Mouse (Mus musculus): ENCODE results near the gene Fcgbp. TPM values are rescaled to one million over a fixed set of nuclear protein-coding genes. Genes with fewer than 3 reads are reported as not detected.
"Not testable (repeated sequence)": the region's sequence is repeated elsewhere in the genome, so short reads cannot be mapped to it uniquely, and the experiment has no call there.

Fcgbp gene
- polyA plus RNA-seq, 1 experiment from 2014 or later: 1.5 TPM

DNA sequence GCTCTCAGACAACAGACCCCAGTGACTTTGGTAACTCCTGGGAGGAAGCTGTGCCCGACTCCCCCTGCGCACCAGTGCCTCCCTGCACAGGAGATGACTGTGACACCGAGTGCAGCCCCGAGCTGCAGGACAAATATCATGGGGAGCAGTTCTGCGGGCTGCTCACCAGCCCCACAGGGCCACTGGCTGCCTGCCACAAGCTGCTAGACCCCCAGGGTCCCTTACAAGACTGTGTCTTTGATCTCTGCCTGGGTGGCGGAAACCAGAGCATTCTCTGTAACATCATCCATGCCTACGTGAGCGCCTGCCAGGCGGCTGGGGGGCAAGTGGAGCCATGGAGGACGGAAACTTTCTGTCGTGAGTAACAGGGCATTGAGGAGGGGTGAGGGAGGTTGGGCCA is 22.5 kb downstream of the Fcgbp start:
- Histone ChIP-seq H3K4me1 (peaks cover 10% of the 10 kb centered on the region), H3K27me3 (no peaks in the 10 kb centered on the region), H3K27ac (peak overlapping the region; percentile 74), H3K4me2 (peak overlapping the region; percentile 28), H3K4me3 (no peak overlapping the region), H3K9ac (peak overlapping the region; percentile 49), H3K9me3 (peaks cover under 1% of the 10 kb centered on the region; the same call in 1 of the 2 replicates), H3K36me3 (no peaks in the 10 kb centered on the region)
- peak; percentile 52; the same call in 1 of the 2 replicates for ATAC-seq (ENCODE audit: insufficient number of reproducible peaks, insufficient read depth, low FRiP score, low TSS enrichment, low read depth)
- 25% methylated on average over 11 of the region's 11 CpGs for WGBS

DNA sequence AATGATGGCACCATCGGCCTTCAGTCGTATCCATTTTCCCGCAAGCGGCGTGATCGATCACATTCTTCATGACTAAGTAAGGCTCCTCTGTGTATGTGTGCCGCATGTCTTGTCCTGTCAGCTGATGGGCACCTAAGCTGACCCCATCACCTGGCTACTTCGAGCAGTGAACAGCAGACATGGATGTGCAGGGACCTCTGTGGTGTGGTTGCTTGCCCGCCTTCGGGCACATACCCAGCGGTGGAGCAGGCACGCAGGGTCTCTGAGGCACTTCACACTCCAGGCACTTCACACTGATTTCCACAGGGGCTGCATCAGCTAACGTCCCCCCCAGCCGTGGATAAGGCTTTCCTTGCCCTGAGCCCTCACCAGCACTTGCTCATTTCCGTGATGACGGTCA is 28.1 kb downstream of the Fcgbp start:
- H3K27me3 ChIP-seq: no peaks in the 10 kb centered on the region
- ATAC-seq (ENCODE audit: insufficient number of reproducible peaks, insufficient read depth, low FRiP score, low TSS enrichment, low read depth): no peak
- H3K4me3 ChIP-seq: no peak overlapping the region
- no peak overlapping the region for H3K27ac ChIP-seq
- 92% methylated on average over 16 of the region's 16 CpGs for WGBS
- peaks cover under 1% of the 10 kb centered on the region; the same call in 1 of the 2 replicates for H3K4me1 ChIP-seq
- H3K36me3 ChIP-seq: no peaks in the 10 kb centered on the region
- H3K9me3 ChIP-seq: peaks cover 12% of the 10 kb centered on the region
- H3K9ac ChIP-seq: no peak overlapping the region
- no peak overlapping the region for H3K4me2 ChIP-seq

DNA sequence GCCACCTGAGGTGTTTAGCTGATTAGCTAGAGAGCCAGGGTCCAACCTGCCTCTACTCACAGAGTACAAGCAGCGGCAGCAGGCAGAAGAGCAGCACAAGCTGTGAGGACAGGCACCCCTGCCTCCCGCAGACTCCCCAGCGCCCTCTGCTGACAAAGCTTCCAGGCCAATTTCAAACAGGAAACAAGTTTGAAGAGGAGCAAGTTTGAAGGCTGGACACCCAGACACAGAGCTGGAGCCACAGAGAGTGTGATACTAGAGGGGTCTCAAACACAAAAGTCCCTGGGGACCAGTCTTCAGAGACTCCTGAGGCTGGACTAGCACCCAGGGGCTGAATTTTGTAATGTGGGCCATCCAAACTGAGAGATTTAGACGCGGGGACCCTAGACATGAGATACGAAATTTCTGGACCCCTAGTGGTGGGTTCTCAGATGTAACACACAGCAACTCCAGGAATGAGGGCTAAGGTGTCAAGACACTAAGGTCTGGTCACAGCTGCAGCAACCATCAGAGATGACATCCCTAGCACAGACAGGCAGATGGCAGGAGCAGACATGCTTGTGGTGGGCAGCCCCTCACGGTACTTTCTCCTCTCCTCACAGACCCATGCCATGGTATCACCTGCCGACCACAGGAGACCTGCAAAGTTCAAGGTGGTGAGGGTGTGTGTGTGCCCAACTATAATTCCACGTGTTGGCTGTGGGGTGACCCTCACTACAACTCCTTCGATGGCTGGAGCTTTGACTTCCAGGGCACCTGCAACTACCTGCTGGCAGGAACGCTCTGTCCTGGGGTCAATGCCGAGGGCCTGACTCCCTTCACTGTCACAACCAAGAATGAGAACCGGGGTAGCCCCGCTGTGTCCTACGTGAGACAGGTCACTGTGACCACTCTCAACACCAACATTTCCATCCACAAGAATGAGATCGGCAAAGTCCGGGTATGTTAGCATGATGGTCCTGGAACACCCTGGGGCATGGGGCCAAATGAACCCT is 29.9 kb downstream of the Fcgbp start:
- Histone ChIP-seq H3K36me3 (no peaks in the 10 kb centered on the region), H3K9ac (no peak overlapping the region), H3K4me2 (no peak overlapping the region), H3K9me3 (peaks cover 12% of the 10 kb centered on the region), H3K27me3 (peaks cover 10% of the 10 kb centered on the region), H3K27ac (no peak overlapping the region), H3K4me3 (no peak overlapping the region), H3K4me1 (peaks cover 4% of the 10 kb centered on the region)
- ATAC-seq (ENCODE audit: insufficient number of reproducible peaks, insufficient read depth, low FRiP score, low TSS enrichment, low read depth): no peak
- WGBS: 67% methylated on average over 17 of the region's 17 CpGs

DNA sequence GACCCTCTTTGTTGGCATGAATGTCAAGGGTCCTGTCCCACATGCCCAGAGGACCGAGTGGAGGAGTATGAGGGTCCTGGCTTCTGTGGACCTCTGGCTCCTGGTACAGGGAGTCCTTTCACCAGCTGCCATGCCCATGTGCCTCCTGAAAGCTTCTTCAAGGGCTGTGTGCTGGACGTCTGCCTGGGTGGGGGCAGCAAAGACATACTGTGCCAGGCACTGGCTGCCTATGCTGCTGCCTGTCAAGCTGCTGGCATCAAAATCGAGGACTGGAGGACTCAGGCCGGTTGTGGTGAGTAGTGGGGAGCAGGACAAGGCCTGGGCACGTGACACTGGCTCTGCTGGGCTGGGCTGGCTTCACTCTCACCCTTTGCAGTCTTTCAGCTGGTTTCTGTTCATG is 31.9 kb downstream of the Fcgbp start:
- not testable (repeated sequence) for H3K4me3 ChIP-seq

DNA sequence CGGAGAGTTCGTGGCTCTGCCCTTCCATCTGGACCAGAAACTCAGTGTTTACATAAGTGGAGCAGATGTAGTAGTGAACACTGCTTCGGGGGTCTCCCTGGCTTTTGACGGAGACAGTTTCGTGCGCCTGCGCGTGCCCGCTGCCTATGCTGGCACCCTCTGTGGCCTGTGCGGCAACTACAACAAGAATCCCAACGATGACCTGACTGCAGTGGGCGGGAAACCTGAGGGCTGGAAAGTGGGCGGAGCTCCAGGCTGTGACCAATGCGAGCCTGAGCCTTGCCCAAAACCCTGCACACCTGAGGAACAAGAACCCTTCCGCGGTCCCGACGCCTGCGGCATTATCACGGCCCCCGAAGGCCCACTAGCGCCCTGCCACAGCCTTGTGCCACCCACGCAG is 33.6 kb downstream of the Fcgbp start:
- Histone ChIP-seq H3K27ac (no peak overlapping the region), H3K9ac (peak overlapping the region; percentile 54; the same call in 1 of the 2 replicates), H3K27me3 (peaks cover 10% of the 10 kb centered on the region), H3K9me3 (0 out of 2 replicates have a peak, but pooled peaks cover 3% of the 10 kb centered on the region), H3K4me1 (peaks cover 4% of the 10 kb centered on the region), H3K4me3 (peak overlapping the region; percentile 29), H3K36me3 (no peaks in the 10 kb centered on the region), H3K4me2 (peak overlapping the region; percentile 60)
- 5% methylated on average over 23 of the region's 23 CpGs for WGBS
- no peak; the same call in 1 of the 2 replicates for ATAC-seq (ENCODE audit: insufficient number of reproducible peaks, insufficient read depth, low FRiP score, low TSS enrichment, low read depth)

More for the DNA sequence above, 31.9 kb downstream of the Fcgbp start:
- H3K4me2 ChIP-seq; H3K4me1 ChIP-seq; H3K36me3 ChIP-seq; H3K27ac ChIP-seq; H3K9ac ChIP-seq; ATAC-seq (ENCODE audit: insufficient number of reproducible peaks, insufficient read depth, low FRiP score, low TSS enrichment, low read depth); H3K27me3 ChIP-seq: not testable (repeated sequence)
- WGBS: 53% methylated on average over 5 of the region's 5 CpGs
- H3K9me3 ChIP-seq: peaks cover 12% of the 10 kb centered on the region

DNA sequence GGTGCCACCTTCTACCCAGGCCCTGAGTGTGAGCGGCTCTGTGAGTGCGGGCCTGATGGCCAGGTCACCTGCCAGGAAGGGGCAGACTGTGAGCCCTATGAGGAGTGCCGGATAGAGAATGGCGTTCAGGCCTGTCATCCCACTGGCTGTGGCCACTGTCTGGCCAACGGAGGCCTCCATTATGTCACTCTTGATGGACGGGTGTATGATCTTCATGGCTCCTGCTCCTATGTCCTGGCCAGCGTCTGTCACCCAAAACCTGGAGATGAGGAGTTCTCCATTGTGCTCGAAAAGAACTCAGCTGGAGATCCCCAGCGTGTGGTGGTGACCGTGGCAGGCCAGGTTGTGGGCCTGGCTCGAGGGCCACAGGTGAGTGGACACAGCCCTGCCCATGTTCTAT is 35.2 kb downstream of the Fcgbp start:
- 91% methylated on average over 11 of the region's 11 CpGs for WGBS
- Histone ChIP-seq H3K9me3 (no peaks in the 10 kb centered on the region), H3K27ac (no peak overlapping the region), H3K4me2 (no peak overlapping the region), H3K36me3 (no peaks in the 10 kb centered on the region), H3K4me3 (no peak overlapping the region), H3K4me1 (peaks cover 4% of the 10 kb centered on the region), H3K27me3 (peaks cover 10% of the 10 kb centered on the region), H3K9ac (no peak overlapping the region)
- ATAC-seq (ENCODE audit: insufficient number of reproducible peaks, insufficient read depth, low FRiP score, low TSS enrichment, low read depth): no peak

DNA sequence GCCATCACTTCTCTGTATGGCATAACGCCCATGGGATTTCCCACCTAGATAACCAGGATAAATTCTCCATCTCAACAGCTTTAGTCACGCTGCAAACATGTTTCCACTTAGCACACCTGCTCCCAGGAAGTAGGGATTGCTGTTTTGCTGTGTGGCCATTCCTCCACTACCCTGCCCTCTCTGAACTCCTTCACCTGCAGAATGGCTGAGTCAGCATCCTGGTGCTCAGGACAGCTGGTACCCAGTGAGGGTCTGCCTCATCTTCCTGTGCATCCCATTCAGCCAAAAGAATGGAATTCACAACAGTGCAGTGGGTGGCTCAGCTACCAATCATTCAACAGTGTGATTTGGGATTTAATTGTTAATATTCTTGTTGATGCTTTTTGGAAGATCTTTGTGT is 43.6 kb downstream of the Fcgbp start:
- 61% methylated on average over 2 of the region's 2 CpGs for WGBS
- no peak overlapping the region for H3K4me2 ChIP-seq

DNA sequence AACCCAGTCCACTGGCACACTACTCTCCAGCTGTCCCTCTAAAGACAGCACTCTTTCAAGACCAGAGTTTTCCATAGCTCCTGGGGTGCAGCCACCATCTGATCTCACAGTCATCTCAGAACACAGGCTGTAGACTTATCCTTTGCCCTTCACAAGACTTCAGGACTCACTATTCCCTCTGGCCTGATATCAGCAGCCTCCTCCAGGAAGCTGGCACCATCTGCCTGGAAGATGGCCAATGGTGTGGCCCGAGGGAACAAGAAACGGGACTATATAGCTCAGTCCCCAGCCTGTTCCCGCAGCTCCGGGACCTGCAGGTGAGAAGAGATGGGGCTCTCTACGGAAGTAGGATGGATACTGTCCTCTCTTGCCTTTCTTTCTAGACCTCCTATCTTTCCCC is 58.1 kb downstream of the Fcgbp start, which contains the start of gene 9530053A07Rik:
Gene 9530053A07Rik, plus strand, starts transcription at position 301 of the 400 bp plus-strand sequence.
- Histone ChIP-seq H3K27me3 (no peaks in the 10 kb centered on the region), H3K4me2 (no peak within 1 kb of the TSS), H3K9me3 (no peaks in the 10 kb centered on the region), H3K36me3 (no peaks in the 10 kb centered on the region), H3K4me1 (no peaks in the 10 kb centered on the region), H3K4me3 (no peak within 1 kb of the TSS), H3K27ac (no peak within 1 kb of the TSS), H3K9ac (no peak within 1 kb of the TSS)
- WGBS: 86% methylated on average over 5 of the region's 5 CpGs
- ATAC-seq (ENCODE audit: insufficient number of reproducible peaks, insufficient read depth, low FRiP score, low TSS enrichment, low read depth): no peak

More for the DNA sequence above, 43.6 kb downstream of the Fcgbp start:
- H3K9ac ChIP-seq: no peak overlapping the region
- no peak for ATAC-seq (ENCODE audit: insufficient number of reproducible peaks, insufficient read depth, low FRiP score, low TSS enrichment, low read depth)
- H3K27ac ChIP-seq: no peak overlapping the region
- 0 out of 2 replicates have a peak, but pooled peaks cover 9% of the 10 kb centered on the region for H3K4me1 ChIP-seq
- H3K4me3 ChIP-seq: no peak overlapping the region
- H3K9me3 ChIP-seq: no peaks in the 10 kb centered on the region
- no peaks in the 10 kb centered on the region for H3K27me3 ChIP-seq
- H3K36me3 ChIP-seq: no peaks in the 10 kb centered on the region

DNA sequence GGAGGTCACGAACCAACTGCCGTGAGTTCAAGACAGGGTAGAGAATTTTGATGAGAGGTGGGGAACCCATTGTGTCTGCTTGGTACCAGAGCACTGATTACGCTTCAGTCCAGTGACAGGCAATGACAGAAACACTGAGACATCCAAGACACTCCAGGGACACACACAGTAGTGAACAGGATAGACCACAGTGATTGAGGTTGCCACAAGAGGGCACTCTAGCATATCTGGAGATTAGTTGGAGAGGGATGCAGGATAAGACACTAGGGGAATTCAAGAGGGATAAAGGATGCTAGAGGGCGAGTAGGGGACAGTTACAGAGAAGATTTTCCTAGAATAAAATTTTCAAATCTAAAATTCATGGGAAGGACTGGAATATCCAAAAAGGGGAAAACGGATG is 66.6 kb downstream of the Fcgbp start:
- no peak overlapping the region for H3K4me3 ChIP-seq
- 60% methylated on average over 5 of the region's 5 CpGs for WGBS
- no peaks in the 10 kb centered on the region for H3K4me1 ChIP-seq
- no peaks in the 10 kb centered on the region for H3K27me3 ChIP-seq
- H3K9me3 ChIP-seq: no peaks in the 10 kb centered on the region
- no peak overlapping the region for H3K9ac ChIP-seq
- ATAC-seq (ENCODE audit: insufficient number of reproducible peaks, insufficient read depth, low FRiP score, low TSS enrichment, low read depth): no peak
- no peak overlapping the region for H3K4me2 ChIP-seq
- H3K27ac ChIP-seq: no peak overlapping the region
- H3K36me3 ChIP-seq: no peaks in the 10 kb centered on the region

DNA sequence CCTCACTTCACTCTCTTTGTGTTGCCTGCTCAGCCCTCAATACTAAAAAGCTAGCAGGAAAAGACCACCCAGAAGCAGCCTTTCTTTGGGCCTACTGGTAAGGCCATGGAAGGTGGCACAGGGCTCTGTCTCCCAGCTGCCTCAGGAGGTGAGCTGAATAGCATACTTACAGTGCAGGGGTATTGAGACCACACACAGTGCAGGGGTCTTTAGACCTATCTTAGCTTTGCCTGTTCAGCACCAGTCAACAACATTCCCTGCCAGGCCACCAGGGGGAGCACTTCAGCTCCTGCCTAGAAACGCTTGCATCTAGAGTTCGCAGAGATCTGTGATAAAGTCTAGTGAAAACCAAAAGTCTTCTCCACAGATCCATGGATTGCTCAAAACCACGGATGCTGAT is 77.2 kb downstream of the Fcgbp start:
- no peak overlapping the region for H3K9ac ChIP-seq
- 29% methylated on average over 3 of the region's 3 CpGs for WGBS
- H3K27ac ChIP-seq: no peak overlapping the region
- ATAC-seq (ENCODE audit: insufficient number of reproducible peaks, insufficient read depth, low FRiP score, low TSS enrichment, low read depth): 0 out of 2 replicates have a peak, but pooled peaks have one; percentile 53
- H3K9me3 ChIP-seq: peaks cover 5% of the 10 kb centered on the region; the same call in 1 of the 2 replicates
- no peaks in the 10 kb centered on the region for H3K4me1 ChIP-seq
- H3K4me3 ChIP-seq: no peak overlapping the region
- H3K27me3 ChIP-seq: no peaks in the 10 kb centered on the region
- H3K4me2 ChIP-seq: no peak overlapping the region
- H3K36me3 ChIP-seq: no peaks in the 10 kb centered on the region

DNA sequence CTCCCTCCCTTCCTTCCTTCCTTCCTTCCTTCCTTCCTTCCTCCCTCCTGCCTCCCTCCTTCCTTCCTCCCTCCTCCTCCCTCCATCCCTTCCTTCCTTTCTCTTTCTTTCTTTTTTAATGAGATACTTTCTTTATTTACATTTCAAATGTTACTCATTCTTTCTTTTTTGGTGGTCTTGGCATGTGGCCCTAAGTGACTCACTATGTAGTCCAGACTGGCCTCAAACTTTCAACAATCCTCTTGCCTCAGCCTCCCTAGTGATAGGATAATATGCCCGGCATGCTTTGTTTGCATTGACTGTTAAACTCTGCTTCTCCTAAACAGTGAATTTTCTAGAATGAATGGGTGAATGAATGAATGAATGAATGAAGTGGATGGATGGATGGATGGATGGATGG is 78.8 kb downstream of the Fcgbp start:
- WGBS: 91% methylated on average over 1 of the region's 1 CpGs
- H3K27me3 ChIP-seq: no peaks in the 10 kb centered on the region
- no peaks in the 10 kb centered on the region for H3K36me3 ChIP-seq
- no peak overlapping the region for H3K9ac ChIP-seq
- no peak for ATAC-seq (ENCODE audit: insufficient number of reproducible peaks, insufficient read depth, low FRiP score, low TSS enrichment, low read depth)
- no peaks in the 10 kb centered on the region for H3K4me1 ChIP-seq
- no peak overlapping the region for H3K4me2 ChIP-seq
- H3K9me3 ChIP-seq: no peaks in the 10 kb centered on the region
- no peak overlapping the region for H3K27ac ChIP-seq
- H3K4me3 ChIP-seq: no peak overlapping the region

Data from embryonic facial prominence, embryonic 13.5 days (tissue).